Mouse (Mus musculus): ENCODE data around the gene Trim12a. TPM values are rescaled to one million over a fixed set of nuclear protein-coding genes. Genes with fewer than 3 reads are reported as not detected.
"Not testable (repeated sequence)": the region's sequence is repeated elsewhere in the genome, so short reads cannot be mapped to it uniquely, and the experiment has no call there.

The Trim12a gene
- 1.1 and 1.6 TPM in 2 replicates for polyA plus RNA-seq (2014; fragmentation: Nextera tagmentation; extraction: Ambion mirVana)

DNA sequence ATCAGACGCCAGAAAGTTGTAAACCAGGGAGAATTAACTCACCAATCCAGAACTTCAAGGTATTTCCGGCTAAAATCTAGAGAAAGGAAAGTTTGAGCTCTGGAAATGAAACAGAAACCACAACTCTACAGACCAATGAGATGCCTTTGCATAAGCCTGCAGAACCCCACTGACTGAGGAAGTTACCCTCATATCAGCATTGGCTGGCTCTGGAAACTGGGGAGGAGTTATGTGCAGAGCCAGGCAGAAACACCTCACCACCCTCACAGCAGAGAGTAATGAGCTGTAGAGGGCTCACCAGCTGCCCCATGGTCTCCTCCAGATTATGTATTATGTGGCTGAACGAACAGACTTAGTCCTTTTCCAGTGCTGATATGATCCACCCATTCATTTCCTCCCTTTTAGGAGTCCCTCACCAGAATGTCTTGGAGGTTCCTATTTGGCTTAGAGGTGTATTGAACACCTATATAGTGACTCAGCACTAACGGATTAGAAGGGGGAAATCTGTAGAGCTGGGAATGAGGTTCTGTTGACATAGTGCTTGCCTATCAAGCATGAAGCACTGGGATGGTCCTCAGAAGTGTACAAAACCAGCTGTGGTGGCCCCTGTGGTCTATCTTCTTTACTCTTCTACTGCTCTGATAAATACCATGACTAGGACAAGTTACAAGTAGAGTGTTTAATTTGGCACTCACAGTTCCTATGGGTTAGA lies at the start of gene Trim12a:
Gene Trim12a (minus strand): TSS at position 98 of the 712 bp plus-strand sequence.
- DNase-seq; H3K9me3 ChIP-seq (ENCODE audit: control insufficient read depth, low read length); H3K9ac ChIP-seq (replicated peaks; ENCODE audit: low read length); H3K4me3 ChIP-seq (replicated peaks; ENCODE audit: low read depth, low read length); H3K27ac ChIP-seq (replicated peaks; ENCODE audit: low read depth, low read length); H3K4me1 ChIP-seq (ENCODE audit: control insufficient read depth, insufficient read depth, low read length); H3K36me3 ChIP-seq (ENCODE audit: control insufficient read depth, insufficient read depth, low read length); ATAC-seq (ENCODE audit: low FRiP score, low TSS enrichment); H3K27me3 ChIP-seq (ENCODE audit: control insufficient read depth, insufficient read depth, low read length): not testable (repeated sequence)
- WGBS, result 31% methylated on average over 4 of the region's 4 CpGs
- peak within 1 kb of the TSS; percentile 26 for H3K4me2 ChIP-seq (ENCODE audit: low read length)

DNA sequence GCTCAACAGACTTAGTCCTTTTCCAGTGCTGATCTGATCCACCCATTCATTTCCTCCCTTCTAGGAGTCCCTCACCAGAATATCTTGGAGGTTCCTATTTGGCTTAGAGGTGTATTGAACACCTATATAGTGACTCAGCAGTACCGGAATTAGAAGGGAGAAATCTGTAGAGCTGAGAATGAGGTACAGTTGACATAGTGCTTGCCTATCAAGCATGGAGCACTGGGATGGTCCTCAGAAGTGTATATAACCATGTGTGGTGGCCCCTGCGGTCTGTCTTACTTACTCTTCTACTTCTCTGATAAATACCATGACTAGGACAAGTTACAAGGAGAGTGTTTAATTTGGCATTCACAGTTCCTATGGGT lies 38.3 kb upstream of the Trim12a start:
- Histone ChIP-seq H3K36me3 (ENCODE audit: control insufficient read depth, insufficient read depth, low read length) (no peaks in the 10 kb centered on the region), H3K4me2 (ENCODE audit: low read length) (no peak overlapping the region), H3K9ac (replicated peaks; ENCODE audit: low read length) (no peak overlapping the region), H3K27me3 (ENCODE audit: control insufficient read depth, insufficient read depth, low read length) (no peaks in the 10 kb centered on the region), H3K4me3 (replicated peaks; ENCODE audit: low read depth, low read length) (no peak overlapping the region), H3K4me1 (ENCODE audit: control insufficient read depth, insufficient read depth, low read length) (no peaks in the 10 kb centered on the region), H3K9me3 (ENCODE audit: control insufficient read depth, low read length) (no peaks in the 10 kb centered on the region), H3K27ac (replicated peaks; ENCODE audit: low read depth, low read length) (no peak overlapping the region)
- WGBS, result 74% methylated on average over 2 of the region's 2 CpGs
- DNase-seq, result no peak
- no peak for ATAC-seq (ENCODE audit: low FRiP score, low TSS enrichment)

DNA sequence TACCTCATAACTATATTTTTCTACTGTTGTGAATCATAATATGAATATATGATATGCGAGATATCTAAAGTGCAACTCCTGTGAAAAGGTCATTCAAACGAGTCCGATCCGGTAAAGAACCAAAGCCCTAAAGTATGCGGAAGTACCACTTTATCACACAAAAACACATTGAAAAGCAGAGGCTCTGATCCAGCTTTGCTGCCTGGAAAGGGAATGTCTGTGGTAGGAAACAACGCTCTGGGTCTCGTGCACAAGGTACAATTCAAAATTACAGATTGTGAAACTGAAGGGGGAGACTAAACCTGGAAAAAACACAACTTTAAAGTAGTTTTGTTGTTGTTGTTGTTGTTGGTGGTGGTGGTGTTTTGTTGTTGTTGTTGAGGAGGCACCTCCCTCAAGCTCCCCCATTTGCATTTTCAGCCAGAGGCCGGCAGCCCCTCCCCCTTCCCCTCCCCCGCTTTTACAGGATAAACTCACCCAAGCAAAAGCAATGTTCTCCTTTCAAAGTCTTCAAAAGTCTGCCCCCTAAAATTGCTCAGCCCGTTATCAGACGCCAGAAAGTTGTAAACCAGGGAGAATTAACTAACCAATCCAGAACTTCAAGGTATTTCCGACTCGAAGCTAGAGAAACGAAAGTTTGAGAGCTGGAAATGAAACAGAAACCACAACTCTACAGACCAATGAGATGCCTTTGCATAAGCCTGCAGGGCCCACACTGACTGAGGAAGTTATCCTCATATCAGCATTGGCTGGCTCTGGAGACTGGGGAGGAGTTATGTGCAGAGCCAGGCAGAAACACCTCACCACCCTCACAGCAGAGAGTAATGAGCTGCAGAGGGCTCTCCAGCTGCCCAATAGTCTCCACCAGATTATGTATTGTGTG lies 37.7 kb upstream of the Trim12a start, which contains the start of gene Trim12c:
Gene Trim12c (minus strand): TSS at position 646 of the 883 bp plus-strand sequence.
- Histone ChIP-seq H3K4me2 (ENCODE audit: low read length) (peak within 1 kb of the TSS; percentile 38), H3K27ac (replicated peaks; ENCODE audit: low read depth, low read length) (no peak within 1 kb of the TSS), H3K4me1 (ENCODE audit: control insufficient read depth, insufficient read depth, low read length) (no peaks in the 10 kb centered on the region), H3K9me3 (ENCODE audit: control insufficient read depth, low read length) (no peaks in the 10 kb centered on the region), H3K9ac (replicated peaks; ENCODE audit: low read length) (no peak within 1 kb of the TSS), H3K27me3 (ENCODE audit: control insufficient read depth, insufficient read depth, low read length) (no peaks in the 10 kb centered on the region), H3K4me3 (replicated peaks; ENCODE audit: low read depth, low read length) (0 out of 2 replicates have a peak within 1 kb of the TSS, but pooled peaks have one; percentile 5), H3K36me3 (ENCODE audit: control insufficient read depth, insufficient read depth, low read length) (no peaks in the 10 kb centered on the region)
- DNase-seq (peak; percentile 43), ATAC-seq (ENCODE audit: low FRiP score, low TSS enrichment) (peak; percentile 77)
- 9% methylated on average over 14 of the region's 14 CpGs for WGBS

DNA sequence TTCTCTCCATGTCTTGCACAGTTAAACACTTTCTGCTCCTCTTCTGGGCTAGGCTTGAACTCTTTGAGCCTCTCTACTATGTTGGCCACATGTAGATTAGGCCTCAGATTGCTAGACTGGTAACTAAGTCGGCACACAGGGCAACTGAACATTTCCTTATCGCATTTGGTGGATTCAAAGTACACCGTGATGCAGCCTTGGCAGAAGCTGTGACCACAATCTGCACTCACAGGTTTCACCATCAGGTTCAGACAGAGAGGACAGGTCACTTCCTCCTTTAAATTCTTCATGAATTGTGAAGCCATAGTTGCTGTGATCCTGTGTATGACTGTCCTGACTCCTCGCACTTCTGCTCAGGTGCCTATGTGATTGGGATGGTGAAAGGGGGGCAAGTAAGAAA lies 32.8 kb upstream of the Trim12a start:
- H3K27me3 ChIP-seq (ENCODE audit: control insufficient read depth, insufficient read depth, low read length); H3K9me3 ChIP-seq (ENCODE audit: control insufficient read depth, low read length); H3K9ac ChIP-seq (replicated peaks; ENCODE audit: low read length); H3K4me3 ChIP-seq (replicated peaks; ENCODE audit: low read depth, low read length); H3K36me3 ChIP-seq (ENCODE audit: control insufficient read depth, insufficient read depth, low read length); H3K27ac ChIP-seq (replicated peaks; ENCODE audit: low read depth, low read length); ATAC-seq (ENCODE audit: low FRiP score, low TSS enrichment); DNase-seq; H3K4me2 ChIP-seq (ENCODE audit: low read length); H3K4me1 ChIP-seq (ENCODE audit: control insufficient read depth, insufficient read depth, low read length): not testable (repeated sequence)
- 91% methylated on average over 4 of the region's 4 CpGs for WGBS

DNA sequence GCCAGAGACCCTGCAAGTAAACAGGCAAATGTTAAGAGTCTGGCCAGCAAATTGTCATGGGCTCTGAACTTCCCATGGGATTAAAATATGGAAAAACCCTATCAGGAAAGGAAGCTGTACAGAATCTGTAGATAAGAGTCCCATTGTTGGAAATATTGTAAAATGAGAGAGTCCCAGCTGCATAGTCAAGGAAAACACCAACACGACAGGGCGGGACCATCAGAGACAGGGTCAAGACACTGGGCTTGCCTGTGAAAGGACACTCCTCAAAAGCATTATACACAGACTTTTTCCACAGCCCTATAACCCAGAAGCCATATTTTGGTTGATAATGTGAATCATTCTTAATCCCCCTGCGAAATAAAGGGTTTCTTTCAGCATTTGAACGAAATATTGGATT lies 25.5 kb upstream of the Trim12a start:
- not testable (repeated sequence) for H3K36me3 ChIP-seq (ENCODE audit: control insufficient read depth, insufficient read depth, low read length); H3K4me1 ChIP-seq (ENCODE audit: control insufficient read depth, insufficient read depth, low read length); ATAC-seq (ENCODE audit: low FRiP score, low TSS enrichment); H3K4me2 ChIP-seq (ENCODE audit: low read length); H3K27me3 ChIP-seq (ENCODE audit: control insufficient read depth, insufficient read depth, low read length); H3K4me3 ChIP-seq (replicated peaks; ENCODE audit: low read depth, low read length); DNase-seq; H3K27ac ChIP-seq (replicated peaks; ENCODE audit: low read depth, low read length); H3K9ac ChIP-seq (replicated peaks; ENCODE audit: low read length); H3K9me3 ChIP-seq (ENCODE audit: control insufficient read depth, low read length)
- 82% methylated on average over 2 of the region's 4 CpGs for WGBS

DNA sequence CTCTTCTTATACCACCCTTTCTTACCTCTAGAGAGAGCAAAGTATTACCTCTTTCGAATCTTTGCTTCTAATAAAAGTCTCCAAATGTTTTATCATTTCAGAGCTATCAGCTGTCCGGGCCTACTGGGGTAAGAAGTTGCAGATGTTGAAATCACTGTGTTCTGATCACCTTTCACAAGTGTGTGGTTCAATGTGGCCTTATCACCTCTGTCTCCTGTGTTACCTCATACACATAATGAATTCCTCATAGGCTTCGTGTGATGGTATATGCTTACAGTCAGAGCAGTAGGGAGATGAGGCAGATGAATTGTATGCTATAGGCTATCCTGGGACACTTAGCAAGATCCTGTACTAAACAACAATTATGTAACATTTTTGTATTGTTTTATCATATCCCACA lies 20.3 kb upstream of the Trim12a start:
- DNase-seq; H3K9ac ChIP-seq (replicated peaks; ENCODE audit: low read length); ATAC-seq (ENCODE audit: low FRiP score, low TSS enrichment); H3K27ac ChIP-seq (replicated peaks; ENCODE audit: low read depth, low read length); H3K4me2 ChIP-seq (ENCODE audit: low read length); H3K9me3 ChIP-seq (ENCODE audit: control insufficient read depth, low read length); H3K36me3 ChIP-seq (ENCODE audit: control insufficient read depth, insufficient read depth, low read length); H3K4me3 ChIP-seq (replicated peaks; ENCODE audit: low read depth, low read length); H3K4me1 ChIP-seq (ENCODE audit: control insufficient read depth, insufficient read depth, low read length); H3K27me3 ChIP-seq (ENCODE audit: control insufficient read depth, insufficient read depth, low read length): not testable (repeated sequence)
- 79% methylated on average over 3 of the region's 3 CpGs for WGBS

DNA sequence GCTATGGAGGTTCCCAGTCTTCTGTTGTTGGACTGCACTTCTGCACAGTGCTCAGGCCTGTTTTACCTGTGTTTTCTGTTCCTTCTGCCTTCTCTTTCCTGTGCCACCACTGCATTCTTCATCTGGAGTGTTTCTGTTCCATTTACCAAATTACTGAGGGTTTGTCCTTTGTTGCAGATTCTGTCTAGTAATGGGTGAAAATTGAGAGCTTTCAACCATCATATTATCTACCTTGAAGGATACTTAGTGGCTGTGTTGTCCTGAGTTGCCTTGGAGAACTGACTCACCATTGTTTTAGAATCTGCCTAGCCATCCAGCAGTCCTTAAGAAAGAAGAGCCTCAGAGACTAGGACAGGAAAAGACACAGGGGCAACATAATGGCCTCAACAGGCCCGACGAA lies 13.9 kb upstream of the Trim12a start, which contains the start of gene Trim34b:
Gene Trim34b (plus strand): TSS at position 301 of the 400 bp plus-strand sequence.
- not testable (repeated sequence) for H3K27me3 ChIP-seq (ENCODE audit: control insufficient read depth, insufficient read depth, low read length); H3K4me2 ChIP-seq (ENCODE audit: low read length); H3K4me3 ChIP-seq (replicated peaks; ENCODE audit: low read depth, low read length); DNase-seq; ATAC-seq (ENCODE audit: low FRiP score, low TSS enrichment); H3K9ac ChIP-seq (replicated peaks; ENCODE audit: low read length); H3K9me3 ChIP-seq (ENCODE audit: control insufficient read depth, low read length); H3K27ac ChIP-seq (replicated peaks; ENCODE audit: low read depth, low read length); H3K36me3 ChIP-seq (ENCODE audit: control insufficient read depth, insufficient read depth, low read length); H3K4me1 ChIP-seq (ENCODE audit: control insufficient read depth, insufficient read depth, low read length)
- 94% methylated on average over 2 of the region's 2 CpGs for WGBS

DNA sequence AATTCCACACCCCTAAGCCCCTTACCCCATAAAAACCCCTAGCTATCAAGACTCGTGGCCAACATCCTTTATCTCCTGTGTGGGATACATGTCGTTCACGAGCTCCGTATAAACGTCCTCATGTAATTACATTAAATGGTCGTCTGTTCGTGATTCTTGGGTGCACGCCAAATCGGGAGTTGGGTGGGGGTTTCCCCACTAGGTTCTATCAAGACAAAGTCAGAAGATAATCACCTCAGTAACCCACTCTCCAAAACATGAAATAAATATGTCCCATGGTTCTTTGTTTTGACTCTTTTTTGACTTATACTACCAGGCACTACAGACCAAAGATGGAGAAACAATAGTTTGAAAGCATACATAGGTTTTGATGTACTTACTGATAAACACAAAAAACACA lies 6.8 kb upstream of the Trim12a start:
- no peak for DNase-seq
- Histone ChIP-seq H3K4me3 (replicated peaks; ENCODE audit: low read depth, low read length) (no peak overlapping the region), H3K9ac (replicated peaks; ENCODE audit: low read length) (no peak overlapping the region), H3K9me3 (ENCODE audit: control insufficient read depth, low read length) (no peaks in the 10 kb centered on the region), H3K4me1 (ENCODE audit: control insufficient read depth, insufficient read depth, low read length) (no peaks in the 10 kb centered on the region), H3K27ac (replicated peaks; ENCODE audit: low read depth, low read length) (no peak overlapping the region), H3K27me3 (ENCODE audit: control insufficient read depth, insufficient read depth, low read length) (no peaks in the 10 kb centered on the region), H3K4me2 (ENCODE audit: low read length) (no peak overlapping the region), H3K36me3 (ENCODE audit: control insufficient read depth, insufficient read depth, low read length) (no peaks in the 10 kb centered on the region)
- no peak for ATAC-seq (ENCODE audit: low FRiP score, low TSS enrichment)
- WGBS, result 91% methylated on average over 9 of the region's 9 CpGs
